Comparison of ENCODE assay signal across 12 mouse cellular contexts in the genomic region with DNA sequence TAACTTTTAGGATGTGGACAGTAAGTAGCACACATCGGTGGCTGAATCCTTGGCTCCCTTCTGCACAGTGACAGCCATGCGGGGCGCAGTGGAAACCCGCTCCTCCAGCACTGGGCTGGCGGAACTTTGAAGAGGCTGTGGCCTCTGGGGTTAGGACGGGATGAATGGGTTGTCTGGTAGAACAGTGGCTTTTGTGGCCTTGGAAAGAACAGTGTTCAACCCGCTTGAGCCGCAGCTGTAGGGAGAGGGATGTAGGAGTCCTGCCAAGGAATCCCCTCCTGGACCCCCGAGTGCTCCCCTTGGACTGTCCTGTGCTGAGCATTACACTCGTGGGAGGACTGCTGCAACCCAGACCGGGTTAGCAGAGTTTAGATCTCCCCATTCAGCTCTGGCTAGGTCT. TPM values are rescaled to one million over a fixed set of nuclear protein-coding genes. Genes with fewer than 3 reads are reported as not detected.
A peak's percentile ranks its signal among the peaks of the same experiment; 100 is the strongest.
DNase-seq lines count a peak whose midpoint lies in the region; ATAC-seq lines count a peak whose summit lies in the region.
"Had no signal": no experiment of that assay in that cellular context is flagged by ENCODE, and none has a peak within 500 bp of the region (broad histone marks: within the 10 kb centered on the region; RNA-seq: fewer than 3 reads in every experiment).

No protein-coding gene starts in this region.

- H3K4me2 ChIP-seq in forebrain, embryonic 16.5 days (ENCODE audit: low read length), result peak overlapping the region; percentile 86
- H3K4me2 ChIP-seq in midbrain, embryonic 13.5 days (replicated peaks), result peak overlapping the region; percentile 63

- H3K36me3 ChIP-seq in forebrain, embryonic 16.5 days (ENCODE audit: control insufficient read depth, insufficient read depth), result no peaks in the 10 kb centered on the region
- H3K36me3 ChIP-seq in midbrain, embryonic 13.5 days, result no peaks in the 10 kb centered on the region

- peaks cover 14% of the 10 kb centered on the region for H3K27me3 ChIP-seq in forebrain, embryonic 16.5 days (replicated peaks; ENCODE audit: control insufficient read depth, insufficient read depth, low read length)
- H3K27me3 ChIP-seq in midbrain, embryonic 13.5 days, result peaks cover 80% of the 10 kb centered on the region

- 1% methylated on average over 11 of the region's 11 CpGs for WGBS in forebrain, embryonic 16.5 days
- 0% methylated on average over 11 of the region's 11 CpGs for WGBS in midbrain, embryonic 13.5 days

- DNase-seq in cerebellum, postnatal 10 days, result peak; percentile 26 to 43
- no peak for DNase-seq in cerebellum, adult 11-12 months
- DNase-seq in ZHBTc4 (ENCODE audit: low read depth, low spot score), result peak; percentile 72
- DNase-seq in left cerebral cortex, adult 18-20 months (ENCODE audit: low spot score in 2 of 2), result no peak
- no peak for DNase-seq in layer of hippocampus, adult 11-12 months (ENCODE audit: low spot score)
- DNase-seq: cerebellum, adult 18-20 months; kidney, postnatal 14 days had no signal

- H3K4me1 ChIP-seq in forebrain, embryonic 16.5 days (replicated peaks; ENCODE audit: control insufficient read depth, insufficient read depth, low read length), result peaks cover 32% of the 10 kb centered on the region
- H3K4me1 ChIP-seq in midbrain, embryonic 13.5 days (replicated peaks), result peaks cover 45% of the 10 kb centered on the region

- no peak overlapping the region for H3K27ac ChIP-seq in forebrain, embryonic 16.5 days (ENCODE audit: low read length)
- peak overlapping the region; percentile 71 for H3K27ac ChIP-seq in midbrain, embryonic 13.5 days
- H3K27ac ChIP-seq: liver, embryonic 14.5 days had no signal

- 0 out of 2 replicates have a peak, but pooled peaks have one; percentile 3 for ATAC-seq in forebrain, embryonic 16.5 days
- ATAC-seq in midbrain, embryonic 13.5 days, result peak; percentile 12; the same call in 1 of the 2 replicates
- ATAC-seq in inflammation-experienced regulatory T-cells, adult 6 months, result no peak

- peak overlapping the region; percentile 60 for H3K9ac ChIP-seq in forebrain, embryonic 16.5 days (replicated peaks; ENCODE audit: low read depth, low read length)
- H3K9ac ChIP-seq in midbrain, embryonic 13.5 days (replicated peaks), result peak overlapping the region; percentile 67
- H3K9ac ChIP-seq: liver, embryonic 14.5 days had no signal

- peak overlapping the region; percentile 52 for H3K4me3 ChIP-seq in forebrain, embryonic 16.5 days (replicated peaks; ENCODE audit: low read length)
- peak overlapping the region; percentile 46 for H3K4me3 ChIP-seq in midbrain, embryonic 13.5 days (replicated peaks)

- H3K9me3 ChIP-seq in forebrain, embryonic 16.5 days (ENCODE audit: control insufficient read depth, low read length), result no peaks in the 10 kb centered on the region
- no peaks in the 10 kb centered on the region for H3K9me3 ChIP-seq in midbrain, embryonic 13.5 days

RNA-seq across cellular contexts. Expression of a gene that starts 3.9 kb away (rescaled TPM):
- polyA plus RNA-seq in forebrain, embryonic 16.5 days (2015; fragmentation: Nextera tagmentation; extraction: Ambion mirVana), result 11.8 and 12.0 TPM in 2 replicates
- polyA plus RNA-seq in midbrain, embryonic 13.5 days (2015; fragmentation: Nextera tagmentation; extraction: Ambion mirVana), result 5.7 and 6.5 TPM in 2 replicates
- total RNA-seq in left cerebral cortex, adult 18-20 months (2021), result 1 to 10 TPM; 1.7 to 1.9 TPM
- not detected for polyA plus RNA-seq in inflammation-experienced regulatory T-cells, adult 6 months (2017; shearing (Covaris generic))
- polyA plus RNA-seq: gonadal fat pad, adult 2 months had no signal

Comparison
In these comparisons a context has a peak if more than half of its experiments do, and no peak if none do; other contexts are left out.
1. DNase-seq: peak in cerebellum, postnatal 10 days (2 of 2) and ZHBTc4 (single experiment); none in cerebellum, adult 11-12 months (single experiment), left cerebral cortex, adult 18-20 months (0 of 2) and layer of hippocampus, adult 11-12 months (single experiment).